Mouse (Mus musculus): Measurements from ENCODE around the gene Cul3.
"Not testable (repeated sequence)": the region's sequence is repeated elsewhere in the genome, so short reads cannot be mapped to it uniquely, and the experiment has no call there.

Gene Cul3

DNA sequence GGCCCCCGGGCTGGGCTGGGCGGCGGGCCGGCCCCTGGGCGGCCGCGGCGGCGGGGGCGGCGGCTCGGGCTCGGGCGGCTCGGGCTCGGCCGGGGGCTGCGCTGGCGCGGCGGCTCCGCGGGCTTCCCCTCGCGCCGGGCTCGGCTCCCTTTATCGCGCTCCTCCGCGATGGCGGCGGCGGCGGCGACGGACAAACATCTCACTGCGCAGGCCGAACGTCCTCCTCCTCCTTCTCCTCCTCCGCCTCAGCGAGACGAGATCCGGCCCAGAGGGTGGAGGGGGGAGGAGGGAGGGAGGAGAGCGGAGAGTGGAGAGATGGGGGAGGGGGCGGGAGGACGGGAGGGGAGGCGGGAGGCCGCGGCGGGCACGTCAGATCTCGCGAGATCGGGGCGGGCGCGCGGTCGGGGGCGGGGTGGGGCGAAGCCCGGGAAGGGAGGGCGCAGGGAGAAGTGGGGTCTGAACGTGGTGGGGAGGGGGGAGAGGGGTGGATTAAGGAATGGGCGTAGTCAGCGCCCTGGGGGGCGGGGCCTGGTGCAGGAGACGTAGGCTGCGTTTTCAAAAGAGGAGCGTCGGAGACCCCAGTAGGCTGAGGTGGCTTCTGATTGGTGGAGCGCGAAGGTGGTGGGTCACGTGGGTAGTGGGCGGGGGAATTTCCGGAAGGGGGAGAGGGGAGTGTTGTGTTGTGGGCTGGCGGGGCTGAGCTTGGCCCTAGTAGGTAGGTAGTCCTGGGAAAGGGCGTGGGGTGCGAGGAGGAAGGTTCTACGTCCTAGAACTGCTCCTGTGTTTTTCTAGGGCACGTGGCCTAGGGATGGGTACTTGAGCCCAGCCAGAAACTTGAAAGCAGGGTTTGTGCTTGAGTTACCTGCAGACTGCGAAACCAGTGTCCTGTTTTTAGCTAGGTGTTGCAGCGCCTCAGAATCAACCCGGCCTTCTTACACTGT lies at the start of gene Cul3:
TSS of gene Cul3 (minus strand) at position 45 of the 941 bp plus-strand sequence.
- DNase-seq: peak; percentile 98 to 99

GRCm38 (mm10) chr1:80389518-80389917 lies 49.2 kb upstream of the Cul3 start:
- no peak for DNase-seq

DNA sequence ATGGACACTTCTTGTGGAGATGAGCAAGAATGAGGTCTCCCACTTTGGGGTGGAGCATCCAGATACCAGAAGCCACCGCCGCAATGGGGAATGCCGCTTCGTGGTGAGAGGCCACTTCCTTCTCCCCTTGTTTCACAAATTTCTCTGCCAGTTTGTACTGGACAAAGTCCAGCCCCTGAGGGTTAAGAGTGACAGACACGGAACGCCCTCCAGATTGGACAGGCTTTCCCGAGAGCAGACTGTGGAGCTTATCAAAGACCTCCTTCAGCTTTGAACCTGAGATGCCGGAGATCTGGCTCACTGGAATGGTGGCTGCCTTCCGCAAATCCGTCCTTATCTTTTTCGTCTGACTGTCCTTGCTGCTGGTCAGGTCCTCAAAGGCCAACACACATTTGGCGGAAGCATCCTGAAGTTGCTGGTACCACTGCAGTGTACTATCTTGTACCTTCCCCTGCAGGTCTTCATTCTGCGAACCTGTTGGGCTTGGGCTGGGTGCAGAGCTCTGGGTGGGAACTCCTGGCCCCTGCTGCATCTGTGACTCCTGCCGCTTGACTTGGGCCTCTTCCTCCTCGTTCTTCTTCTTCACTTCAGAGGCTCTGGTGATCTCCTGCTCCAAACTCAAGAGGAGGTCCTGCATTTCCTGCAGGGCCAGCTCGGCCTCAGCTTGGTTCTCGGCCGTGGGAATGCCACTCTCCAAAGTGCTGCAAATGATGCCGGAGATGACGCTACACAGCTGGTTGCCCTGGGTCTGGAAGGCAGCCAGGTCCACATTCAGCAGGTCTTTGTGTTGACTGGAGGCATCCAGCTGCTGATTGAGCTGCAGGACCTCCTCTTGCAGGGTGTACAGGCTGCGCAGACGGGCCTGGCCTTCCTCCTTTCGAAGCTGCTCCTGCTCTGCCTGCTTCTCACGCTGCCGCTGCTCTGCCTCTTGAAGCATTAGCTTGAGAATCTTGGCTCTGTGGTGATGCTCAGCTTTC lies 43.6 kb upstream of the Cul3 start:
- DNase-seq: peak in 1 of 2 experiments; percentile 26

- no peak for DNase-seq
These were observed 42.6 kb upstream of the Cul3 start for GRCm38 (mm10) chr1:80382928-80383327.

- DNase-seq: no peak
These were observed 41.0 kb upstream of the Cul3 start for GRCm38 (mm10) chr1:80381302-80381701.

DNA sequence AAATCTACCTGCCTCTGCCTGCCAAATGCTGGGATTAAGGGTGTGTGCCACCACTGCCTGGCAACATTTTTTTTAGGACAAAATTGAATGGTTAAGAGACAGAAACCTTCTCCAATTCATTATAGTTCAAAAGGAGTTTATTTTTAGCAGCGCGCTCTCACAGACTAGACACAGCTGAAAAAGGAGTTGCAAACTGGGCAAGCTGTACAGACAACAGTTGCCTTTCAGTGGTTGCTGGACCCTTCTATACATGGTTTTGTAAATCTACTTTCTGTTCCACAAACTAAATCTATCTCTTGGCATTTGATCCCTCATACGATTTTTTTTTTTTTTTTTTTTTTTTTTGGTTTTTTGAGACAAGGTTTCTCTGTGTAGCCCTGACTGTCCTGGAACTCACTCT lies 31.7 kb upstream of the Cul3 start:
- no peak for DNase-seq

DNA sequence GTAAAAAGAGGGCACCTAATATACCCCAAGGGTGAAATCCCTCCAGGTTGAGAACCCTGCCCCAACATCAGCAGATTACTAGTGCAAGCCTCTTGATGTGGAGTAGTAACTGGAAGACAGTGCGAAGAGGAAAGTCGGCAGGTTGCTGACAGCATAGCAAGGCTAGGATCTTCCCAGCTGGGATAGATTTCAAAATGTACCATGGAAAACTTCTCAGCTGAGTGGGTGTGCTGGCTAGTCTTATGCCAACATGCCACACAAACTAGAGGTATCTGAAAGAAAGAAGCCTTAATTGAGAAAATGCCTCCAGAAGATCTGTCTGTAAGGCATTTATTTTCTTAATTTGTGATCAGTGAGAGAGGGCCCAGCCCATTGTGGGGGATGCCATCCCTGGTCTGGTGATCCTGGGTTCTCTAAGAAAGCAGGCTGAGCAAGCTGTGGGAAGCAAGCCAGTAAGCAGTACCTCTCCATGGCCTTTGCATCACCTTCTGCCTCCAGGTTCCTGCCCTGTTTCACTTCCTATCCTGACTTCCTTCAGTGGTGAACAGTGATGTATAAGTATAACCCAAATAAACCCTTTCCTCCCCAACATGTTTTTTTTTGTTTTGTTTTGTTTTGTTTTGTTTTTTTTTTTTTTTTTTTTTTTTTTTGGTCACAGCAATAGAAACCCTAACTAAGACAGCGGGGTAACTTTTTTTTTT lies 31.1 kb upstream of the Cul3 start:
- DNase-seq: no peak

- DNase-seq: peak; percentile 30 to 34
These were observed 23.2 kb upstream of the Cul3 start for GRCm38 (mm10) chr1:80363486-80363885.

- DNase-seq: peak in 1 of 2 experiments; percentile 18
These were observed 22.7 kb upstream of the Cul3 start for GRCm38 (mm10) chr1:80362946-80363345.

GRCm38 (mm10) chr1:80362400-80362799 lies 22.1 kb upstream of the Cul3 start:
- DNase-seq: no peak

GRCm38 (mm10) chr1:80361771-80362170 lies 21.5 kb upstream of the Cul3 start:
- DNase-seq: not testable (repeated sequence)

GRCm38 (mm10) chr1:80360038-80360608 lies 19.8 kb upstream of the Cul3 start:
- DNase-seq: no peak

GRCm38 (mm10) chr1:80340061-80340435 lies 232 bp downstream of the Cul3 start:
- peak; percentile 77 to 80 for DNase-seq

DNA sequence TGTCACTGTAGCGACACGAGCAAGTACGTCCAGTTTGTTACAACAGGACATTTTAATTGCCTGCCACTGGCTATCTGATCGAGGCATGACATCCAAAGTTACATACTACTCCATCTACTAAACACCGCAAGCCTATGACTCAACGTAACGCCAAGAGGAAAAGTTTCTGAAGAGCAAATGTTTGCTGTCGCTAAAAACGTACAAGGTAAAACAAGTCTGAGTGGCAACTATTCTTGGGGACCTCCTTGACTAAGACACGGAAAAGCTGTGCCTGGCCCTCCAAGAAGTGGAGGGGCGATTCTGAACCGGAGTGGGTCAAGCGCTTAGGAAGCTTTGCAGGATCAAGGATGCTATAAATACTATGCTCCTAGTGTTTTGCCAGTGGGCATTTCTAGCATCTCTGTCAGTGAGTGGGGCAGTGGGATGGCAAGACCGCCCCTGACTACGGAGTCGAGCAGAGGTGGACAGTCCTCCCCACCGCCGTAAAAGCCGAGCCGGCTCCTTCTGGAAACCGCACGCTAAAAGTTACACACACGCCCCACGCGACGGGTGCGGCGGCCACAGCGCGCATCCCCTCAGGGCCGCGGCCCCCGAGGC lies 757 bp downstream of the Cul3 start:
- no peak for DNase-seq

DNA sequence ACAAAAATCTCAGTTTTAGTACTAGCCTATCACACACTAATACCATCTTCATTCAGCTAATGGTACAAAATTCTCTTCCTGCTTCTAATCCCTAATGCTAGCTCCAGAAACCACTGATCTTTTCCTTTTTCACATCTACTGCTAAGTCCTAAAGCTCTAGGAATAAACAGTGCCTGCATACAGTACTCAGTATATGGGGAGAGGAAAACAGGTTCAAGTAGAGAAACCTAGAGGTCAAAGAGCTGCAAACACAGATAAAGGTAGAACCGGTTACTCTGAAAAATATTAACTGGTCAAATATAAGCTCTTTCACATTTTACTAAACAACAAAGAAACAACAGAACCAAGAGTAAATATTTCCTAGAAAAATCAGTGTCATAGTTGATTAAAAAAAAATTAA lies 1.9 kb downstream of the Cul3 start:
- no peak for DNase-seq

- peak; percentile 25 to 51 for DNase-seq
These were observed 4.4 kb downstream of the Cul3 start for GRCm38 (mm10) chr1:80335726-80336368.

- no peak for DNase-seq
These were observed 5.2 kb downstream of the Cul3 start for GRCm38 (mm10) chr1:80335118-80335517.

DNA sequence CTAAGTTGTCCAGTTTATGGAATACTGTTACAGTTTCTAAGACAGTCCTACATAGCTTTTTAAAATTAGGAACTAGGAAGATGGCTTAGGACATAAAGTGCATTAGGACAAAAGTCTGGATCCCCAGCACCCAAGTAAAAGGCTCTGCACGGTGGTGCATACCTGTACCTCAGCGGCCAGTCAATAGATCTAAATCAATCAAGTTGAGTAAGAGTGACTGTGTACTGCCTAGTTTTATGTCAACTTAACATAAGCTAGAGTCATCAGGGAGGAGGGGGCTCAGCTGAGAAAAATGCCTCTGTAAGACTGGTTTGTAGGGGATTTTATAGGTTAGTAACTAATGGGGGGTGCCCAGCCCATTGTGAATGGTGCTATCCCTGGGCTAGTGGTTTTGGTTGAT lies 9.3 kb downstream of the Cul3 start:
- DNase-seq: no peak

- no peak for DNase-seq
These were observed 14.5 kb downstream of the Cul3 start for GRCm38 (mm10) chr1:80325761-80326160.

GRCm38 (mm10) chr1:80324370-80324769 lies 15.9 kb downstream of the Cul3 start:
- no peak for DNase-seq

- DNase-seq: no peak
These were observed 24.7 kb downstream of the Cul3 start for GRCm38 (mm10) chr1:80315533-80316045.
